Mouse (Mus musculus) spleen, adult 2 months (tissue): ENCODE data around the gene Fuom. TPM values are rescaled to one million over a fixed set of nuclear protein-coding genes. Genes with fewer than 3 reads are reported as not detected.

Experiments used
- DNase-seq, 2 experiments: peaks; one replicate each; pipeline versions ENCODE4 v3.0.0 to v3.0.0-alpha.2; 2012 to 2021; ENCODE audit warnings: low spot score in 2 of 2, low read depth in 1 of 2
- H3K27ac ChIP-seq: fragments of 200-500 bp; 2 replicates; pipeline ENCODE4 v1.5.1; 2012; ENCODE audit warnings: low read length, inconsistent platforms; ENCODE audit not compliant: insufficient read depth
- H3K27me3 ChIP-seq: fragments of 200-500 bp; 2 replicates; pipeline ENCODE4 v1.6.1; 2012; ENCODE audit warnings: mild to moderate bottlenecking, moderate library complexity, low read length, inconsistent platforms; ENCODE audit not compliant: control insufficient read depth, insufficient read depth
- H3K36me3 ChIP-seq: fragments of 200-500 bp; 2 replicates; pipeline ENCODE4 v1.6.1; 2012; ENCODE audit warnings: mild to moderate bottlenecking, low read length, inconsistent platforms; ENCODE audit not compliant: control insufficient read depth, insufficient read depth
- H3K4me1 ChIP-seq: fragments of 200-500 bp; 2 replicates; pipeline ENCODE4 v1.6.1; 2011; ENCODE audit warnings: inconsistent platforms; ENCODE audit not compliant: control insufficient read depth, insufficient read depth, insufficient read length
- H3K4me3 ChIP-seq: fragments of 200-500 bp; 2 replicates; pipeline ENCODE4 v1.5.1; 2011; ENCODE audit warnings: mild to moderate bottlenecking, inconsistent platforms; ENCODE audit not compliant: insufficient read depth, insufficient read length; ENCODE audit errors: extremely low read depth
- CTCF ChIP-seq: fragments of 200-500 bp; IDR thresholded peaks from 2 replicates; pipeline ENCODE4 v1.5.1; 2011; ENCODE audit warnings: mild to moderate bottlenecking, inconsistent platforms; ENCODE audit not compliant: insufficient read depth, insufficient read length, insufficient replicate concordance; ENCODE audit errors: extremely low read depth
- POLR2A ChIP-seq: fragments of 200-500 bp; IDR thresholded peaks from 2 replicates; pipeline ENCODE4 v1.6.1; 2011; ENCODE audit warnings: low read depth, low read length, inconsistent platforms
- WGBS: fragments of 180-500 bp; shearing (Covaris S2); methylation state at CpG from one replicate; pipeline ENCODE4 v1.1.7; 2018; 5-methylcytosine and 5-hydroxymethylcytosine counted together
- polyA plus RNA-seq: library from polyadenylated mRNA; depleted of rRNA; stranded (reverse); fragments of >200 nt; gene quantifications from 2 replicates; pipeline ENCODE4 v1.2.3, GENCODE M21; 2012

Fuom gene
- polyA plus RNA-seq, 1 experiment, result 10.9 TPM

- WGBS, result 27% methylated on average over 20 of the region's 20 CpGs
- no peak overlapping the region for H3K27ac ChIP-seq
- H3K27me3 ChIP-seq, result peaks cover 5% of the 10 kb centered on the region; the same call in 1 of the 2 replicates
- H3K4me1 ChIP-seq, result no peaks in the 10 kb centered on the region
- no peak for DNase-seq
- no peak overlapping the region for H3K4me3 ChIP-seq
- TF ChIP-seq POLR2A, result no peak
- TF ChIP-seq CTCF, result no peak
- no peaks in the 10 kb centered on the region for H3K36me3 ChIP-seq
Measured at GRCm38 (mm10) chr7:140081408-140082241, 20.6 kb downstream of the Fuom start.

- no peak overlapping the region for H3K27ac ChIP-seq
- H3K4me1 ChIP-seq, result no peaks in the 10 kb centered on the region
- no peak overlapping the region for H3K4me3 ChIP-seq
- no peaks in the 10 kb centered on the region for H3K36me3 ChIP-seq
- TF ChIP-seq CTCF (no peak), POLR2A (no peak)
- 8% methylated on average over 24 of the region's 24 CpGs for WGBS
- DNase-seq, result no peak
- H3K27me3 ChIP-seq, result peaks cover 5% of the 10 kb centered on the region; the same call in 1 of the 2 replicates
Measured at GRCm38 (mm10) chr7:140080503-140081156, 21.6 kb downstream of the Fuom start.

GRCm38 (mm10) chr7:140078711-140079110, 23.5 kb downstream of the Fuom start:
- no peaks in the 10 kb centered on the region for H3K4me1 ChIP-seq
- peaks cover 5% of the 10 kb centered on the region; the same call in 1 of the 2 replicates for H3K27me3 ChIP-seq
- no peak overlapping the region for H3K27ac ChIP-seq
- H3K4me3 ChIP-seq, result no peak overlapping the region
- H3K36me3 ChIP-seq, result no peaks in the 10 kb centered on the region
- no peak for TF ChIP-seq POLR2A
- peak; percentile 63; the same call in 1 of the 2 replicates for TF ChIP-seq CTCF
- 6% methylated on average over 5 of the region's 5 CpGs for WGBS
- DNase-seq, result peak; percentile 18 to 46

DNA sequence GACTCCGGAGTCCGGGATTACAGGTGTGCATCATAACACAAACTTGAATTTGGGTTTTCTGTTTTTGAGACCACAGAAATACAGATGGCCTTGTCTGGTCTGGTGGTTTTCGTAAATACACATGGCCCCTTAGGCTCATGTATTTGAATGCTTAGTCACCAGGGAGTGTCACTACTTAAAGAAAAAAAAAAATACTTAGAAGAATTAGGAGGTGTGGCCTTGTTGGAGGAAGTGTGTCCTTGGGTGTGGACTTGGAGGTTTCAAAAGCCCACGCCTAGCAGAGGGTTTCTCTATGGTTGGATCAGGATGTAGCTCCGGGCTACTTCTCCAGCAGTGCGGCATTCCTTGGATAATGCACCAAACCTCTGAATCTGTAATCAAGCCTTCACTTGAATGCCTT, 24.5 kb downstream of the Fuom start:
- no peaks in the 10 kb centered on the region for H3K4me1 ChIP-seq
- 57% methylated on average over 6 of the region's 6 CpGs for WGBS
- H3K27ac ChIP-seq, result no peak overlapping the region
- no peak overlapping the region for H3K4me3 ChIP-seq
- peaks cover 5% of the 10 kb centered on the region; the same call in 1 of the 2 replicates for H3K27me3 ChIP-seq
- DNase-seq, result no peak
- TF ChIP-seq CTCF (no peak), POLR2A (no peak)
- H3K36me3 ChIP-seq, result no peaks in the 10 kb centered on the region

DNA sequence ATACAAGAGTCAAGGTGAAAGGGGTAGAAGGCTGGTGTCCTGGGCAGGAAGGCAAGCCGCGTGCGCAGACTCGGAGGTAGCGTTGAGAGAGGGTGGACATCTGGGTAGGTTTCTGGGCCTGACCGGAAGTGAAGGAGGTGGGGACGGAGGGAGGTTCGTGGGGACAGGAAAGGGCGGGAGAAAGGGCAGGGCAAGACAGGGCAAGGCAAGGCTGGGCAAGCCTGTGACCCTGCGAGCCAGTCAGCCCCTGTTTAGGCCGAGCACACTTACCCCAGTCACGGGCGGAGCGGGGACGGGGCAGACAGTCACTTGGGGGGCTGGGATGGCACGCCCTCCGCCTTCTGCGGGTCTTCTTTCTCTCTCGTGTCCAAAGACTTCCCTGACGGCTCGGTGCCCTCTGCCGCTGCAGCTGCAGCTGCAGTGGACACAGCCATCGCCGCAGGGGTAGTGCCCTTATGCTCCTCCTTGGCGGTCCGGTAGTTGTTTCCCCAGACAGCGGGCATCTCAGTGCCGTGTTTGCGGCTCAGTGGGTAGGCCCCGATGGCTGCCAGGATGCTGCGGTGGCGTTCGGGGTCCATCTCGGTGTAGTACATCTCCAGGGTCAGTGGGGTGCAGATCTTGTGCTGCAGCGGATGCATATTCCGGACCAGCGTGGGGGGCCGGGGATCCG, 32.1 kb downstream of the Fuom start:
- no peak for DNase-seq
- Histone ChIP-seq H3K4me3 (no peak overlapping the region; the same call in 1 of the 2 replicates), H3K36me3 (no peaks in the 10 kb centered on the region), H3K4me1 (no peaks in the 10 kb centered on the region), H3K27me3 (peaks cover 2% of the 10 kb centered on the region; the same call in 1 of the 2 replicates), H3K27ac (no peak overlapping the region)
- WGBS, result 47% methylated on average over 39 of the region's 39 CpGs
- TF ChIP-seq CTCF (no peak), POLR2A (no peak)

- TF ChIP-seq CTCF (no peak), POLR2A (no peak)
- H3K27me3 ChIP-seq, result peaks cover 2% of the 10 kb centered on the region; the same call in 1 of the 2 replicates
- WGBS, result 70% methylated on average over 6 of the region's 6 CpGs
- no peak overlapping the region for H3K4me3 ChIP-seq
- no peak overlapping the region for H3K27ac ChIP-seq
- H3K4me1 ChIP-seq, result no peaks in the 10 kb centered on the region
- no peak for DNase-seq
- no peaks in the 10 kb centered on the region for H3K36me3 ChIP-seq
Measured at GRCm38 (mm10) chr7:140067397-140067796, 34.8 kb downstream of the Fuom start.
